Mouse (Mus musculus) megakaryocyte progenitor cell, adult 5-6 weeks (primary cell): ENCODE measurements at regions not wholly inside any gene's neighbourhood (a gene's known extent, or its start where the extent isn't known, plus 50 kb on each side); places are given as distances from the start of the nearest gene placed in this dataset.
A peak's percentile ranks its signal among the peaks of the same experiment; 100 is the strongest.

ENCODE experiments used
- ATAC-seq: replicated peaks from 2 replicates; pipeline ENCODE4 v1.8.0; 2016; ENCODE audit warnings: mild to moderate bottlenecking, moderate TSS enrichment, inconsistent platforms; ENCODE audit not compliant: poor library complexity

GRCm38 (mm10) chr2:105454353-105454752 is 55.2 kb upstream of the Rcn1 start:
- no peak for ATAC-seq

GRCm38 (mm10) chr2:105454836-105455235 is 55.7 kb upstream of the Rcn1 start:
- no peak for ATAC-seq

- ATAC-seq = no peak
Observed at GRCm38 (mm10) chr2:105458643-105459042, 59.5 kb upstream of the Rcn1 start.

- ATAC-seq = no peak
Observed at GRCm38 (mm10) chr2:105459512-105459911, 60.4 kb upstream of the Rcn1 start.

GRCm38 (mm10) chr2:105465630-105466029 is 66.5 kb upstream of the Rcn1 start:
- ATAC-seq = no peak

GRCm38 (mm10) chr2:105468930-105469329 is 69.8 kb upstream of the Rcn1 start:
- ATAC-seq = peak; percentile 76

- ATAC-seq = no peak
Observed at GRCm38 (mm10) chr2:105476028-105476677, 77.0 kb upstream of the Rcn1 start.

- ATAC-seq = no peak
Observed at GRCm38 (mm10) chr2:105481990-105482592, 83.0 kb upstream of the Rcn1 start.

- ATAC-seq = no peak
Observed at GRCm38 (mm10) chr2:105484496-105484895, 85.4 kb upstream of the Rcn1 start.

- no peak for ATAC-seq
Observed at GRCm38 (mm10) chr2:105485286-105485685, 86.2 kb upstream of the Rcn1 start.

- ATAC-seq = no peak
Observed at GRCm38 (mm10) chr2:105495796-105496195, 96.7 kb upstream of the Rcn1 start.

GRCm38 (mm10) chr2:105504197-105504596 is 105.1 kb upstream of the Rcn1 start:
- no peak for ATAC-seq

- no peak for ATAC-seq
Observed at GRCm38 (mm10) chr2:105505554-105505953, 106.4 kb upstream of the Rcn1 start.

GRCm38 (mm10) chr2:105507160-105507559 is 108.0 kb upstream of the Rcn1 start:
- no peak for ATAC-seq

- no peak for ATAC-seq
Observed at GRCm38 (mm10) chr2:105510816-105511215, 111.7 kb upstream of the Rcn1 start.

GRCm38 (mm10) chr2:105511690-105512089 is 112.6 kb upstream of the Rcn1 start:
- ATAC-seq = no peak

- no peak for ATAC-seq
Observed at GRCm38 (mm10) chr2:105514226-105514625, 115.1 kb upstream of the Rcn1 start.

GRCm38 (mm10) chr2:105514881-105515280 is 115.8 kb upstream of the Rcn1 start:
- ATAC-seq = no peak

GRCm38 (mm10) chr2:105515326-105515725 is 116.2 kb upstream of the Rcn1 start:
- ATAC-seq = no peak

- ATAC-seq = no peak
Observed at GRCm38 (mm10) chr2:105516267-105517133, 117.4 kb upstream of the Rcn1 start.

- ATAC-seq = no peak
Observed at GRCm38 (mm10) chr2:105521841-105522240, 122.7 kb upstream of the Rcn1 start.

- peak; percentile 70 for ATAC-seq
Observed at GRCm38 (mm10) chr2:105523297-105523802, 124.2 kb upstream of the Rcn1 start.
